In genomic region chr5:108082380-108082779, GRCm38 (mm10) we compare ENCODE assay signal across 9 mouse cellular contexts. TPM values are rescaled to one million over a fixed set of nuclear protein-coding genes. Genes with fewer than 3 reads are reported as not detected.
DNase-seq lines count a peak whose midpoint lies in the region; ATAC-seq lines count a peak whose summit lies in the region.
"Had no signal": no experiment of that assay in that cellular context is flagged by ENCODE, and none has a peak within 500 bp of the region (broad histone marks: within the 10 kb centered on the region; RNA-seq: fewer than 3 reads in every experiment).

No protein-coding gene starts in this region.

- no peak overlapping the region for H3K9ac ChIP-seq in forebrain, embryonic 14.5 days (ENCODE audit: low read length)
- H3K9ac ChIP-seq in forebrain, embryonic 13.5 days = no peak overlapping the region
- no peak overlapping the region for H3K9ac ChIP-seq in neural tube, embryonic 11.5 days (ENCODE audit: low read length)
- H3K9ac ChIP-seq in neural tube, embryonic 15.5 days (replicated peaks) = no peak overlapping the region
- H3K9ac ChIP-seq: limb, embryonic 13.5 days had no signal

- H3K9me3 ChIP-seq in forebrain, embryonic 14.5 days (replicated peaks; ENCODE audit: control insufficient read depth, low read length) = no peaks in the 10 kb centered on the region
- no peaks in the 10 kb centered on the region for H3K9me3 ChIP-seq in forebrain, embryonic 13.5 days (replicated peaks)
- H3K9me3 ChIP-seq in neural tube, embryonic 11.5 days (ENCODE audit: control insufficient read depth, low read length) = no peaks in the 10 kb centered on the region
- H3K9me3 ChIP-seq in neural tube, embryonic 15.5 days (replicated peaks) = no peaks in the 10 kb centered on the region
- no peaks in the 10 kb centered on the region for H3K9me3 ChIP-seq in heart, embryonic 10.5 days
- H3K9me3 ChIP-seq: limb, embryonic 13.5 days had no signal

- peak; percentile 21 for DNase-seq in forebrain, embryonic 14.5 days (ENCODE audit: low spot score)
- peak; percentile 16 for DNase-seq in neural tube, embryonic 11.5 days (ENCODE audit: low spot score)
- peak; percentile 13 to 32 for DNase-seq in thymus, postnatal 36 days
- no peak for DNase-seq in heart, adult 9 months (ENCODE audit: low spot score in 2 of 2)
- DNase-seq in heart, embryonic 10.5 days (ENCODE audit: low spot score) = no peak

- H3K4me1 ChIP-seq in forebrain, embryonic 14.5 days (ENCODE audit: control insufficient read depth, insufficient read depth, low read length) = no peaks in the 10 kb centered on the region
- no peaks in the 10 kb centered on the region for H3K4me1 ChIP-seq in forebrain, embryonic 13.5 days
- H3K4me1 ChIP-seq in neural tube, embryonic 11.5 days (ENCODE audit: control insufficient read depth, insufficient read depth, low read length) = no peaks in the 10 kb centered on the region
- no peaks in the 10 kb centered on the region for H3K4me1 ChIP-seq in neural tube, embryonic 15.5 days
- no peaks in the 10 kb centered on the region for H3K4me1 ChIP-seq in heart, embryonic 10.5 days
- H3K4me1 ChIP-seq: limb, embryonic 13.5 days had no signal

- no peak overlapping the region for H3K4me2 ChIP-seq in forebrain, embryonic 14.5 days (ENCODE audit: low read length)
- H3K4me2 ChIP-seq in forebrain, embryonic 13.5 days = no peak overlapping the region
- no peak overlapping the region for H3K4me2 ChIP-seq in neural tube, embryonic 11.5 days (ENCODE audit: low read depth)
- no peak overlapping the region for H3K4me2 ChIP-seq in neural tube, embryonic 15.5 days
- H3K4me2 ChIP-seq: limb, embryonic 13.5 days had no signal

- no peak overlapping the region for H3K4me3 ChIP-seq in forebrain, embryonic 14.5 days (ENCODE audit: low read depth, low read length)
- H3K4me3 ChIP-seq in forebrain, embryonic 13.5 days = no peak overlapping the region
- H3K4me3 ChIP-seq in neural tube, embryonic 11.5 days (ENCODE audit: low read depth, low read length) = no peak overlapping the region
- no peak overlapping the region for H3K4me3 ChIP-seq in neural tube, embryonic 15.5 days (replicated peaks)
- no peak overlapping the region for H3K4me3 ChIP-seq in heart, embryonic 10.5 days
- H3K4me3 ChIP-seq: limb, embryonic 13.5 days had no signal

- peaks cover 53% of the 10 kb centered on the region for H3K36me3 ChIP-seq in forebrain, embryonic 14.5 days (ENCODE audit: control insufficient read depth, insufficient read depth, low read length)
- H3K36me3 ChIP-seq in forebrain, embryonic 13.5 days (ENCODE audit: poor library complexity, severe bottlenecking) = peaks cover 60% of the 10 kb centered on the region
- peaks cover 7% of the 10 kb centered on the region for H3K36me3 ChIP-seq in neural tube, embryonic 11.5 days (ENCODE audit: control insufficient read depth, insufficient read depth, low read length)
- H3K36me3 ChIP-seq in neural tube, embryonic 15.5 days = peaks cover 44% of the 10 kb centered on the region
- peaks cover 77% of the 10 kb centered on the region for H3K36me3 ChIP-seq in heart, embryonic 10.5 days

- WGBS in forebrain, embryonic 14.5 days = 42% methylated on average over 2 of the region's 2 CpGs
- 54% methylated on average over 2 of the region's 2 CpGs for WGBS in forebrain, embryonic 13.5 days
- WGBS in neural tube, embryonic 11.5 days = 48% methylated on average over 2 of the region's 2 CpGs
- 48% methylated on average over 2 of the region's 2 CpGs for WGBS in neural tube, embryonic 15.5 days
- WGBS in heart, embryonic 10.5 days = 37% methylated on average over 2 of the region's 2 CpGs

- no peak for ATAC-seq in forebrain, embryonic 14.5 days
- no peak for ATAC-seq in forebrain, embryonic 13.5 days
- no peak for ATAC-seq in neural tube, embryonic 11.5 days (ENCODE audit: insufficient read depth, low FRiP score, low TSS enrichment)
- no peak for ATAC-seq in neural tube, embryonic 15.5 days (ENCODE audit: low FRiP score)
- peak; percentile 57 for ATAC-seq in inflammation-experienced regulatory T-cells, adult 6 months

- H3K27me3 ChIP-seq in forebrain, embryonic 14.5 days (replicated peaks; ENCODE audit: control insufficient read depth, insufficient read depth, low read length) = no peaks in the 10 kb centered on the region
- no peaks in the 10 kb centered on the region for H3K27me3 ChIP-seq in forebrain, embryonic 13.5 days
- no peaks in the 10 kb centered on the region for H3K27me3 ChIP-seq in neural tube, embryonic 11.5 days (ENCODE audit: control insufficient read depth, insufficient read depth, low read length)
- no peaks in the 10 kb centered on the region for H3K27me3 ChIP-seq in neural tube, embryonic 15.5 days (replicated peaks)
- H3K27me3 ChIP-seq in heart, embryonic 10.5 days (ENCODE audit: insufficient read depth, poor library complexity, severe bottlenecking) = no peaks in the 10 kb centered on the region
- H3K27me3 ChIP-seq: limb, embryonic 13.5 days had no signal

- no peak overlapping the region for H3K27ac ChIP-seq in forebrain, embryonic 14.5 days (ENCODE audit: low read depth, low read length)
- H3K27ac ChIP-seq in forebrain, embryonic 13.5 days = no peak overlapping the region
- no peak overlapping the region for H3K27ac ChIP-seq in neural tube, embryonic 11.5 days (ENCODE audit: low read depth, low read length)
- H3K27ac ChIP-seq in neural tube, embryonic 15.5 days (replicated peaks) = no peak overlapping the region
- no peak overlapping the region for H3K27ac ChIP-seq in heart, embryonic 10.5 days
- H3K27ac ChIP-seq: limb, embryonic 13.5 days had no signal

RNA-seq across cellular contexts. Expression of gene Mtf2, which starts 16.9 kb away (rescaled TPM):
- polyA plus RNA-seq in forebrain, embryonic 14.5 days (2014; fragmentation: Nextera tagmentation; extraction: Ambion mirVana) = 128 and 139 TPM in 2 replicates
- 143 and 160 TPM in 2 replicates for polyA plus RNA-seq in forebrain, embryonic 13.5 days (2015; fragmentation: Nextera tagmentation; extraction: Ambion mirVana)
- polyA plus RNA-seq in neural tube, embryonic 11.5 days (2014; fragmentation: Nextera tagmentation; extraction: Ambion mirVana) = 135 and 152 TPM in 2 replicates
- 83.8 and 132 TPM in 2 replicates for polyA plus RNA-seq in neural tube, embryonic 15.5 days (2015; fragmentation: Nextera tagmentation; extraction: Ambion mirVana)
- polyA plus RNA-seq in inflammation-experienced regulatory T-cells, adult 6 months (2017; shearing (Covaris generic)) = 10 to 100 TPM; 43.0 to 54.6 (median 53.2) TPM
- polyA plus RNA-seq in heart, embryonic 10.5 days (2016; fragmentation: Nextera tagmentation; extraction: Ambion mirVana) = 99.8 and 115 TPM in 2 replicates

RNA-seq across cellular contexts. Expression of gene Tmed5, which starts 50.0 kb away (rescaled TPM):
- polyA plus RNA-seq in forebrain, embryonic 14.5 days (2014; fragmentation: Nextera tagmentation; extraction: Ambion mirVana) = 17.2 and 18.1 TPM in 2 replicates
- 27.4 and 28.0 TPM in 2 replicates for polyA plus RNA-seq in forebrain, embryonic 13.5 days (2015; fragmentation: Nextera tagmentation; extraction: Ambion mirVana)
- 21.3 and 26.8 TPM in 2 replicates for polyA plus RNA-seq in neural tube, embryonic 11.5 days (2014; fragmentation: Nextera tagmentation; extraction: Ambion mirVana)
- 27.0 and 45.5 TPM in 2 replicates for polyA plus RNA-seq in neural tube, embryonic 15.5 days (2015; fragmentation: Nextera tagmentation; extraction: Ambion mirVana)
- polyA plus RNA-seq in inflammation-experienced regulatory T-cells, adult 6 months (2017; shearing (Covaris generic)) = 100 to 1,000 TPM in 2 of 3 experiments, 10 to 100 TPM in 1; 98.0 to 130 (median 103) TPM
- polyA plus RNA-seq in heart, embryonic 10.5 days (2016; fragmentation: Nextera tagmentation; extraction: Ambion mirVana) = 28.7 and 33.8 TPM in 2 replicates

RNA-seq across cellular contexts. Expression of gene Ccdc18, which starts 50.3 kb away (rescaled TPM):
- 4.6 and 7.4 TPM in 2 replicates for polyA plus RNA-seq in forebrain, embryonic 14.5 days (2014; fragmentation: Nextera tagmentation; extraction: Ambion mirVana)
- polyA plus RNA-seq in forebrain, embryonic 13.5 days (2015; fragmentation: Nextera tagmentation; extraction: Ambion mirVana) = 9.1 and 11.4 TPM in 2 replicates
- 6.3 and 7.3 TPM in 2 replicates for polyA plus RNA-seq in neural tube, embryonic 11.5 days (2014; fragmentation: Nextera tagmentation; extraction: Ambion mirVana)
- 2.1 and 9.3 TPM in 2 replicates for polyA plus RNA-seq in neural tube, embryonic 15.5 days (2015; fragmentation: Nextera tagmentation; extraction: Ambion mirVana)
- 1 to 10 TPM; 2.1 to 9.0 (median 2.2) TPM for polyA plus RNA-seq in inflammation-experienced regulatory T-cells, adult 6 months (2017; shearing (Covaris generic))
- polyA plus RNA-seq in heart, embryonic 10.5 days (2016; fragmentation: Nextera tagmentation; extraction: Ambion mirVana) = 5.1 and 9.8 TPM in 2 replicates

Comparison
In these comparisons a context has a peak if more than half of its experiments do, and no peak if none do; other contexts are left out.
1. DNase-seq: peak in forebrain, embryonic 14.5 days (single experiment), neural tube, embryonic 11.5 days (single experiment) and thymus, postnatal 36 days (2 of 2); none in heart, adult 9 months (0 of 2) and heart, embryonic 10.5 days (single experiment).